Mouse (Mus musculus) lung, postnatal 0 days (tissue): Measurements from ENCODE around the gene Zfp511.

Source experiments
- CTCF ChIP-seq: IDR thresholded peaks from 2 replicates; pipeline ENCODE4 v1.5.1; 2016; ENCODE audit warnings: antibody characterized with exemption, mild to moderate bottlenecking
- EP300 ChIP-seq: IDR thresholded peaks from 2 replicates; pipeline ENCODE4 v1.6.1; 2016; ENCODE audit warnings: antibody characterized with exemption, mild to moderate bottlenecking, control low read depth

- no peak for TF ChIP-seq CTCF
- no peak for TF ChIP-seq EP300
Observed at GRCm38 (mm10) chr7:139993532-139993931, 42.7 kb upstream of the Zfp511 start.
